ENCODE assay signal across 26 mouse cellular contexts in genomic region chr8:83765663-83766062, GRCm38 (mm10).
"Had no signal": no experiment of that assay in that cellular context is flagged by ENCODE, and none has a peak within 500 bp of the region (broad histone marks: within the 10 kb centered on the region; RNA-seq: fewer than 3 reads in every experiment).

No protein-coding gene starts in this region.

- H3K27me3 ChIP-seq: embryonic facial prominence, embryonic 12.5 days; embryonic facial prominence, embryonic 13.5 days; embryonic facial prominence, embryonic 15.5 days; forebrain, embryonic 13.5 days; forebrain, embryonic 15.5 days had no signal

- H3K27ac ChIP-seq: embryonic facial prominence, embryonic 10.5 days; embryonic facial prominence, embryonic 12.5 days; embryonic facial prominence, embryonic 13.5 days; embryonic facial prominence, embryonic 15.5 days; forebrain, embryonic 10.5 days; forebrain, embryonic 12.5 days; forebrain, embryonic 13.5 days; forebrain, embryonic 15.5 days; gastrocnemius, adult 2 months; heart, adult 2 months had no signal

- DNase-seq: cerebellum, adult 8-10 months; cerebellum, adult 9-10 months; cerebellum, adult 9-11 months; cerebellum, postnatal 10 days; cerebellum, postnatal 14 days; cerebellum, postnatal 25 days; cerebellum, postnatal 36 days; embryo, embryonic 11 days; forebrain, postnatal 0 days; gastrocnemius, adult 2 months; gastrocnemius, postnatal 10 days; gastrocnemius, postnatal 14 days; gastrocnemius, postnatal 25 days; gastrocnemius, postnatal 36 days; heart, adult 11 months; heart, adult 18-20 months; heart, adult 2 months had no signal

- H3K9ac ChIP-seq: embryonic facial prominence, embryonic 12.5 days; embryonic facial prominence, embryonic 13.5 days; embryonic facial prominence, embryonic 15.5 days; forebrain, embryonic 12.5 days; forebrain, embryonic 13.5 days; forebrain, embryonic 15.5 days; forebrain, postnatal 0 days had no signal

- H3K4me1 ChIP-seq: embryonic facial prominence, embryonic 10.5 days; embryonic facial prominence, embryonic 12.5 days; embryonic facial prominence, embryonic 13.5 days; embryonic facial prominence, embryonic 15.5 days; forebrain, embryonic 10.5 days; forebrain, embryonic 12.5 days; forebrain, embryonic 13.5 days; forebrain, embryonic 15.5 days had no signal

- H3K36me3 ChIP-seq: embryonic facial prominence, embryonic 10.5 days; embryonic facial prominence, embryonic 12.5 days; embryonic facial prominence, embryonic 13.5 days; embryonic facial prominence, embryonic 15.5 days; forebrain, embryonic 10.5 days; forebrain, embryonic 12.5 days; forebrain, embryonic 15.5 days had no signal

- H3K4me3 ChIP-seq: embryonic facial prominence, embryonic 10.5 days; embryonic facial prominence, embryonic 12.5 days; embryonic facial prominence, embryonic 13.5 days; embryonic facial prominence, embryonic 15.5 days; erythroblast, embryonic 14.5 days; forebrain, embryonic 10.5 days; forebrain, embryonic 12.5 days; forebrain, embryonic 13.5 days; forebrain, embryonic 15.5 days; gastrocnemius, adult 2 months; heart, adult 2 months had no signal

- H3K9me3 ChIP-seq: embryonic facial prominence, embryonic 12.5 days; embryonic facial prominence, embryonic 13.5 days; embryonic facial prominence, embryonic 15.5 days had no signal
